Mouse (Mus musculus): ENCODE results near the gene Vps51. TPM values are rescaled to one million over a fixed set of nuclear protein-coding genes. Genes with fewer than 3 reads are reported as not detected.

Vps51 gene
- total RNA-seq (2021), result 10 to 100 TPM; 38.0 to 40.0 TPM

GRCm38 (mm10) chr19:6076564-6077393 is at the start of gene Vps51:
Gene Vps51 (minus strand): TSS chr19:6077231.
- peak; percentile 90 for DNase-seq

DNA sequence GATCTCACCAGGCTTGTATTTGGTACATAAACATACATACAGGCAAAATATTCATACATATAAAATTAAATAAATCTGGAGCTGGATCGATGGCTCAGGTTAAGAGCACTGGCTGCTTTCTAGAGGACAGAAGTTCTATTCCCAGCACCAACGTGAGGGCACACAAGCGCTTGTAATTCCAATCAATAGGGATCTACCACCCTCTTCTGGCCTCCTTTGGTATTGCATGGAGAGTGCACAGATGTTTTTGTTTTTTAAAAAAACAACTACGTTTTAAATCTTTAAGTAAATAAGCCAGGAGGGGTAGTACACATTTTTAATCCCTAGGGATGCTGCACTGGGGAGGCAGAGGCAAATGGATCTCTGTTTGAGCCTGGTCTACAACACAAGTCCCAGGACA is 49.3 kb upstream of the Vps51 start:
- DNase-seq, result peak; percentile 68

DNA sequence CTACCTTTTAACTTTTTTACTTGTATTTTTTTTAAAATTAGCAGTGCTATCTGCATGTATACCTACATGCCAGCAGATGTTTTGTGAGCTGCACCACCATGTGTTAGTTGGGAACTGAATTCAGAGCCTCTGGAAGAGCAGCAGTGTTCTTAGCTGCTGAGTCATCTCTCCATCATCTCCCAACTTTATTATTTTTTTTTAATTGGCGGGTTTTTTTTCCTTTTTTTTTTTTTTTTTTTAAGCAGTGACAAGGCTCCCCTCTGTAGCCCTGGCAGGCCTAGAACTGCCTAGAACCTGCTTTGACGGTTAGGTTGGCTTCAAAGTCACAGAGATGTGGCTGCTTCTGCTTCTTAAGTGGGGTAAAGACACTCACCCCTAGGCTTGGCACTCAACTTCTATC is 47.9 kb upstream of the Vps51 start:
- DNase-seq, result no peak

GRCm38 (mm10) chr19:6123330-6123729 is 46.3 kb upstream of the Vps51 start:
- DNase-seq, result no peak

DNA sequence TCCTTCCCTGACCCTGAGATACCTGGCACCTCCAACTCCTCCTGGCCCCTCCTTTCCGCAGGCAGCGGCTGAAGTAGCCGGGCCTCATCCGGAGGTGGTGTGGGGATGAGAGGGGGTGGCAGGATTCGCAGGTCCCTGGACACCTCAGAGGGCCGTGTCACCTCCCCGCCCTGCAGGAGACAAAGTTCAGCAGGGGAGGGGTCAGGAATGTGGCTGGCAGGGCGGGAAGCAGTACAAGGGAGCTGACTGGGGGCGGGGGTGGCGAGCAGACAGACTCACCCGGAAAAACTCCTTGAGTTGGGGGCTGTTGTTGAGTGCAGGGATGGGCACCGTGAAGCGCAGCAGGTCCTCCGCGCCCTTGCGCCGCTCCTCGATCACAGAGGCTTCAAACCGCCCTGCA is 44.7 kb upstream of the Vps51 start:
- DNase-seq, result no peak

DNA sequence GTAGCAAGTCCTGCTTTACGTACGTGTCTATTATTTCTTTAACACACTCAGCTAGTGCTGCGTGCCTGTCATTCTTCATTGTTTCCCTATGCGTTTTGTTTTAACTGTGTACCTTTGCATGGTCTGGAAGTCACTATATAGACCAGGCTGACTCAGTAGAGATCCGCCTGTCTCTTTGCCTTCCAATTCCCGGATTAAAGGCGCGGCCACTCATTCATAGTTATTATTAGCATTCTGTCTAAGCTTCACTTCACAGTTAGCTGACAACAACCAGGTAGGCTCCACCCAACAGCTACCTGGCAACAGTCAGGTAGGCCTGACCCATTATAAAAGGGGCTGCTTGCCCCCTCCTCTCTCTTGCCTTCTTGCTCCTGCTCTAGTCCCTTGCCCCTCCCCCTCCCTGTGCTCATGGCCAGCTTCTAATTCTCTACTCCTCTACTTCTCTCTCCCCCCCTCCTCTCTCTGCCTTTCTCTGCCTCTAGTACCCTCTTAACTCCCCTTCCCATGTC is 41.7 kb upstream of the Vps51 start:
- DNase-seq, result no peak

DNA sequence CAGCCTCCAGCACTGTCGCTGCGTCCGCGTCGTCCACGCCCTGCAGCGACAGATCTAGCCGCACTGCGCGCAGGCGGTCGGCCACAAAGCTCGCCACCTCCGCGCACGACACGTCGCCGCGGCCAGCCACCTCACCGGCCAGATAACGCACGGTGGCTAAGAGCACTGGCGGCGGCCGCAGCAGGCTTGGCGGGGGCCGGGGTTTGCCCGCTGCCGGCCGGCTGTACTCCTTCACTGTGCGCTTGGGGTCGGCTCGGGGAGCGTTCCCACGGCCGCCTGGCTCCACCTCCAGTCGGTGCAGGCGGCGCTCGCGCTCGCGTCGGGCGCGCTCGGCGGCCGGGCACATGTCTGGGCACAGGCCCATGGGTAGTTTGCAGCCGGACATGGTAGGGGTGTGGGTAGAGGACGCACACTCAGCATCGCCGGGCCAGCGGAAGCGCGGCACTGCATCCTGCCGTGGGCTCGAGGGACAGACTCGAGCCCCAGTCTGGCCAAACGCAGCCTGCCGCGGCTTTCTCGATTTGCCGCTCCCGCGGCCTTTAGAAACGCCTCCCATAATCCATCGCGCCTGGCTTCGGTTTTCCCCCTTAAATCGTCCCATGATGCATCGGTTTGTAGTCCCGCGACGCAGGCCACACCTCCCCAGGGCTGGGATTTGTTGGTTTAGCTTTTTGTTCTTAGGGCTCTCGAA is 41.1 kb upstream of the Vps51 start, which contains the start of gene Sac3d1:
Gene Sac3d1, minus strand, starts transcription at position 665 of the 691 bp plus-strand sequence.
- peak; percentile 89 for DNase-seq

- DNase-seq, result no peak
Observed at GRCm38 (mm10) chr19:6117346-6117985, 40.4 kb upstream of the Vps51 start.

- DNase-seq, result peak; percentile 55
Observed at GRCm38 (mm10) chr19:6116113-6116850, 39.3 kb upstream of the Vps51 start.

DNA sequence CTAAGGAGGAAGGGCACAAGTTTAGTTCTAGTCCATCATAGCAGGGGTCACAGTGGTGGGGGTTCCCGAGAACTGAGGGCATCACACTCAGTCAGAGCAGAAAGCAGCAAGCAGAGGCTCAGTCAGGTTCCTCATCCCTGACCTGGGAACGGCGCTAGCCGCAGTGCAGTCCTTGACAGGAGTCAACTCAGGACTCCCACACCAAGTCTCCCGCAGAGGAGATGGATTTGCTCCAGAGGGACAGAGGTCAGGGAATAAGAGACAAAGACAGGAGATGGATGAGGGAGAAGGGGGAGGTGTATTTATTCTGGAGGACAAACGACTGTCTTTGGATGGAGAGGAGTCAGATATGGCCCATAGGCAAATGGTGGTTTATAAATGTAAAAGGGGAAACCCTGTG is 36.1 kb upstream of the Vps51 start:
- DNase-seq, result no peak

- DNase-seq, result no peak
Observed at GRCm38 (mm10) chr19:6105586-6105985, 28.6 kb upstream of the Vps51 start, which contains the start of gene Naaladl1. Gene Naaladl1 (plus strand): TSS chr19:6105782.

DNA sequence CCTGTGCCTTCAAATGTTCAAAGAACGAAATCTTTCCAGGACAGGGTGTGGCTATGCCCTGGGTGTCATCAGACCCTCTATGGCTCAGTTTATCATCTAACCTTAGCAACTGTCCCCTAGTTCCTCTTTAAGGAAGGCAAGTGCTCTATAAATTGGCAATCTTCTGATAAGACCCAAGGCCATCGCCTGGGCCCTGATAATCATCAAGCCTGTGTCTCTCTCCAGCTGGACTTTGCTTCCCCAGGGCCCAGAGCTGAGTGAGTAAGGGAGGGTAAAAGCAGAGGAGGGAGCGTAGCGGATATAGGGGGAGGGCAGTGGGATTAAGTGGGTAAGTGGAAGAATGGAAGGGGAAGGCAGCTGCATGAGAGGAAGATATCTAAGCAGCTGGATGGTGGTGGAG is 27.4 kb upstream of the Vps51 start:
- DNase-seq, result no peak

DNA sequence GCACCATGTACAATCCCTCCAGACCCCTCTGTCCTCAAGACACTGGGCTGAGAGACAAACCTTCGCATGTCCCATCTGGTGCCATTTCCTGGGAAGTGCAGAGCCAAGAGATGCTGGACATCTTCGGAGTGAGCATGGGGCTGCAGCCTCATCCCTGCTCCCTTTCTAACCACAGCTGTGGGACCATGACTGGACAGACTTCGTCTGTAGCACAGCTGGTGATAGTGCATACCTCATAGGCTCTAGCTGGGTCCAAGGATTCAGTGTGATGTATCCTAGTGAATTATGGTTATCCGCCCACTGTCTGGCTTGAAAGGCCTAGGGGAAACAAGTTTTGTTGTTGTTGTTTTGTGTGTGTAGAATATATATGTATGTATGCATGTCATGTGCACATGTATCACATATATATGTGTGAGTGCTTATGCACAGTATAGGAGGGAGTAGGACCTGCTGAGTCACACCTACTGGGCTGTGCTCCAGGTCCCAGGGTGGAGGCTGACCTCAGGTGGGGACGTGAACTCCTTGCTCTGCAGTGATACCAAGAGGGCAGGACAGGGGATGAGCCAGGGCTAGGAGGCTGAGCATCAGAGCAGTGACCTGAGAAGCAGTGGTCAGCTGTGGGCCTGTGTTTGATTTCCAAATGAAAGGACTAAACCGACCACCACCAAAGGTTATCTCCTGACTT is 25.3 kb upstream of the Vps51 start:
- no peak for DNase-seq

GRCm38 (mm10) chr19:6101186-6101585 is 24.2 kb upstream of the Vps51 start:
- no peak for DNase-seq

GRCm38 (mm10) chr19:6097847-6098246 is 20.8 kb upstream of the Vps51 start:
- no peak for DNase-seq

- DNase-seq, result no peak
Observed at GRCm38 (mm10) chr19:6094119-6094518, 17.1 kb upstream of the Vps51 start, which contains the start of gene AC131692.1. Gene AC131692.1 (plus strand): TSS chr19:6094419.

DNA sequence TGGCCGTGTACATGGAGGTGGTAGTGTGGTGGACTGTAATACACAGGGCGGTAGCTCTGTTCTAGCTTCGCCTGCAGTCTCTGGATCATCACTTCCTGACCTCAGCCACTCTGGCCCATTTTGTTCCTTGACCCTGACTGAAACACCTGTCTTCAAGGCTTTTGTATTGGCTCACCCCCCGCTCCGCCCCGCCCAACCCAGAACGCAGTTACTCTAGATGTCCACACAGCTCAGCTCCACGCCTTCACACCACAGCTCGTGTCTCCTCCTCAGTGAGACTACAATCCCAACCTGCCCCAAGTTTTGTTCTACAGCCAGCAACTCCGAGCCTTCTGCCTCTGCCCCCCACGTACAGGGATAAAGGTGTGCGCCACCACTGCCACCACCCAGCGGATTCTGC is 11.8 kb upstream of the Vps51 start:
- DNase-seq, result no peak

DNA sequence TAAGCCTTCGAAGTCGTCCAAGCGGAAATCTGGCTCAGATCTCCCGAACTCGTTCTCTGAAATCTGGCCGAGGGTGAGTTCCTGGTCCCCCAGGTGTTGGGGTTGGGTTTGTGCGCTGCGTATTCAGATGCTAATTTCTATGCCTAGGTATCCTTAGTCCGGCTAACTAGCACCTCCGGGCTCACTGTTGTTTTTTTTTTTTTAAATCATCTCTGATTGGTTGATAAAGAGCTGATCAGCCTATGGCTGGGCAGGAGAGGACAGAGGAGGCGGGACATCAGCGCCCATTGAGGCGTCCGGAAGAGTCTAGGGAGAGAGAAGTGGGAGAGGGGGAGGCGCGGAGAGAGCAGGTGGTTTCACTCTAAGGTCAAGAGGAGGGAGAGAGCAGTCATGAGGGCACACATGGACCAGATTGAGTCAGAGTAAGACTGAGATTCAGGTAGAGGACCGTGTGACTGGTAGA is 8.4 kb upstream of the Vps51 start:
- peak; percentile 58 for DNase-seq

DNA sequence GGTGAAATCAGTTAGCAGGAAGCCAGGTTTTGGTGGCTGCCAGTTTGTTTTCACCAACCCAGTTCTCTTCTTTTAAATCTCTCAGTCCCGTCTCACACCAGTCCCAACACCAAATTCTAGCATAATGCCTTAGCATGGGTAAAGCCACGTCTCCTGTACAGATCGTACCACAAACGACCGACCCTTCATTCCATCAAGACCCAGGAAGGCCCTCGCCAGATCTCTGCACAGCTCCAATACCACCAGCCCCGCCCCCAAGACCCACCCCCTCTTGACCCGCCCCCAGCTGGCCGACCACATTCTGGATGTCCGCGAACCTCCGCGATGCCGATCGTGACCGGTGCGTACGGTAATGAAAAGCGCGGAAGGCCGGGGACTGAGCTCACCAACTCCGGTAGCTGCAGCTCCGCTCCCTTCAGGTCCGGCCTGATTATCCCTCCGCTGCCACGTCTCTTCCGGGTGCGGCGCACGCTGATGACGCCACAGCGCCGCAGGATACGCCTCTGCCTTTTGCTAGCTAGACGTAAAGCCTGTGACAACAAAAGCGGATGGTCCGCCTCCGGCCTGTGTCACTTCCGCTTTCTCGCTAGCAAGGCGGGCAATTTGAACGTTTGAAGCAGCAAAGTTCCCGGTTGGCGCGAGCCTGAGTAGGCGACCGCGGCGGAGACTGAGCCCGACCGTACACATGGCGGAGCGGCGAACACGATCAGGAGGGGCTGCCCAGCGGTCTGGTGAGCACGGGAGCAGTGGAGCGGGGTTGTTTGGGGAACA is 7.6 kb upstream of the Vps51 start, which contains the start of the genes Zfpl1 and Cdca5:
Gene Zfpl1, minus strand, starts transcription at position 479 of the 771 bp plus-strand sequence.
Gene Cdca5, plus strand, starts transcription at position 506 of the 771 bp plus-strand sequence.
- peak; percentile 96 for DNase-seq

GRCm38 (mm10) chr19:6082156-6082555 is 5.1 kb upstream of the Vps51 start, which contains the start of gene Gm28374:
Gene Gm28374 (minus strand): TSS chr19:6082256.
- no peak for DNase-seq
